Comparison of ENCODE assay signal across 25 mouse cellular contexts in genomic region chr11:83319048-83319447, GRCm38 (mm10). TPM values are rescaled to one million over a fixed set of nuclear protein-coding genes. Genes with fewer than 3 reads are reported as not detected.
"Had no signal": no experiment of that assay in that cellular context is flagged by ENCODE, and none has a peak within 500 bp of the region (broad histone marks: within the 10 kb centered on the region; RNA-seq: fewer than 3 reads in every experiment).

No protein-coding gene starts in this region.

- DNase-seq: gastrocnemius, postnatal 10 days; gastrocnemius, postnatal 25 days; heart, adult 18-20 months; heart, postnatal 10 days; heart, postnatal 4 days; kidney, adult 18-20 months; kidney, adult 8-10 months; kidney, postnatal 10 days; kidney, postnatal 25 days; kidney, postnatal 4 days had no signal

- H3K4me1 ChIP-seq: heart, embryonic 10.5 days; heart, embryonic 12.5 days; hindbrain, embryonic 10.5 days; hindbrain, embryonic 12.5 days; intestine, embryonic 15.5 days; limb, embryonic 10.5 days; limb, embryonic 12.5 days had no signal

- H3K4me2 ChIP-seq: heart, embryonic 12.5 days; hindbrain, embryonic 12.5 days; hindbrain, embryonic 14.5 days; intestine, embryonic 15.5 days; limb, embryonic 12.5 days had no signal

- H3K27ac ChIP-seq: heart, embryonic 10.5 days; hindbrain, embryonic 10.5 days; hindbrain, embryonic 12.5 days; hindbrain, embryonic 14.5 days; intestine, embryonic 15.5 days; layer of hippocampus, adult 2 months; left cerebral cortex, adult 2 months; limb, embryonic 10.5 days; limb, embryonic 12.5 days had no signal

- H3K27me3 ChIP-seq: heart, embryonic 12.5 days; hindbrain, embryonic 12.5 days; intestine, embryonic 15.5 days; limb, embryonic 12.5 days had no signal

- H3K9me3 ChIP-seq: heart, embryonic 10.5 days; heart, embryonic 12.5 days; hindbrain, embryonic 10.5 days; hindbrain, embryonic 12.5 days; intestine, embryonic 15.5 days; limb, embryonic 10.5 days; limb, embryonic 12.5 days had no signal

- H3K9ac ChIP-seq: heart, embryonic 12.5 days; hindbrain, embryonic 12.5 days; hindbrain, embryonic 14.5 days; intestine, embryonic 15.5 days; limb, embryonic 12.5 days had no signal

- H3K4me3 ChIP-seq: heart, embryonic 10.5 days; heart, embryonic 12.5 days; hindbrain, embryonic 10.5 days; hindbrain, embryonic 12.5 days; intestine, embryonic 15.5 days; layer of hippocampus, adult 2 months; left cerebral cortex, adult 2 months; limb, embryonic 10.5 days; limb, embryonic 12.5 days had no signal

- ATAC-seq: forebrain, embryonic 16.5 days; hindbrain, embryonic 16.5 days; inflammation-experienced regulatory T-cells, adult 6 months; intestine, embryonic 15.5 days; intestine, postnatal 0 days had no signal

RNA-seq across cellular contexts. Expression of gene Slfn14, which starts 32.5 kb away (rescaled TPM):
- polyA plus RNA-seq: forebrain, embryonic 16.5 days; frontal cortex, adult 2 months; hindbrain, embryonic 14.5 days; hindbrain, embryonic 16.5 days; intestine, postnatal 0 days had no signal
